Mouse (Mus musculus) myocyte (in vitro differentiated cells): ENCODE results near the gene Usp34.

ENCODE experiments used
- MAX ChIP-seq: IDR thresholded peaks from one replicate; pipeline ENCODE4 v1.6.1; 2011; ENCODE audit warnings: low read depth, mild to moderate bottlenecking, control low read depth
- MYOD1 ChIP-seq, 3 experiments: IDR thresholded peaks; one replicate each; pipeline ENCODE4 v1.6.1; 2011; ENCODE audit warnings: control low read depth in 2 of 3, low read depth in 2 of 3, mild to moderate bottlenecking in 2 of 3, moderate library complexity in 1 of 3; ENCODE audit not compliant: insufficient read length in 2 of 3, control insufficient read depth in 1 of 3
- POLR2A ChIP-seq: IDR thresholded peaks from one replicate; pipeline ENCODE4 v1.6.1; 2011; ENCODE audit warnings: low read depth, mild to moderate bottlenecking, control low read depth, moderate library complexity; ENCODE audit not compliant: insufficient read length
- POLR2AphosphoS2 ChIP-seq: IDR thresholded peaks from one replicate; pipeline ENCODE4 v1.6.1; 2011; ENCODE audit warnings: low read depth, control low read depth; ENCODE audit not compliant: insufficient read length
- REST ChIP-seq: IDR thresholded peaks from one replicate; pipeline ENCODE4 v1.6.1; 2011; ENCODE audit warnings: mild to moderate bottlenecking, control low read depth, moderate library complexity; ENCODE audit not compliant: insufficient read depth, insufficient read length
- SRF ChIP-seq: IDR thresholded peaks from one replicate; pipeline ENCODE4 v1.6.1; 2011; ENCODE audit warnings: low read depth; ENCODE audit not compliant: control insufficient read depth, insufficient read length
- TCF12 ChIP-seq: IDR thresholded peaks from one replicate; pipeline ENCODE4 v1.6.1; 2011; ENCODE audit warnings: mild to moderate bottlenecking, control low read depth; ENCODE audit not compliant: poor library complexity, insufficient read depth, severe bottlenecking
- USF1 ChIP-seq: IDR thresholded peaks from one replicate; pipeline ENCODE4 v1.6.1; 2011; ENCODE audit warnings: low read depth, mild to moderate bottlenecking, control low read depth, moderate library complexity

DNA sequence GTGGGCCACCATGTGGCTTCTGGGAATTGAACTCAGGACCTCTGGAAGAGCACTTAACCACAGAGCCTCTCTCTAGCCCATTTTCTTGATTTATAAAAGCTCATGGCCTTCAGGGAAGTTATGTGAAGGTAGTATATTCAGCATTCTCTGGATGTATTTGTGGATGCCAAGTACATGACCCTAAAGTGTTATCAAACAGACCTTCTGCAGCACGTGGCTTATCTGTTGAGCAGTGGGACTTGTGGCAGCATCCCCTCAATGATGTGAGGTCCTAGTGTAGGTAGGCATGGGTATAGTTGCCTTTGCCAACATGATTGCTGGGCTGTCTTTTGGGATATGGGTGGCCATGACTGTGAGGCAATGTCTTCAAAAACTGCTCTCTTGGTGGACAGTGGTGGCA lies 6.8 kb downstream of the Usp34 start:
- no peak for TF ChIP-seq REST
- no peak for TF ChIP-seq POLR2A
- no peak for TF ChIP-seq TCF12
- no peak for TF ChIP-seq POLR2AphosphoS2
- no peak for TF ChIP-seq MAX
- TF ChIP-seq USF1, result no peak
- TF ChIP-seq MYOD1 (IDR thresholded peaks at IDR 0.05; ENCODE audit: control insufficient read depth in 1 of 3, insufficient read length in 2 of 3, low read depth in 2 of 3), result no peak
- no peak for TF ChIP-seq SRF
